Mouse (Mus musculus) embryo, embryonic 11 days (tissue): Measurements from ENCODE around the gene Smdt1.

ENCODE experiments used
- DNase-seq: peaks from one replicate; pipeline ENCODE4 v3.0.0-alpha.2; 2015

Gene Smdt1

GRCm38 (mm10) chr15:82338593-82339112, at the start of gene Smdt1, which contains the start of the genes Naga and Pheta2:
TSS of gene Smdt1 (plus strand) at chr15:82338959.
TSS of gene Naga (minus strand) at chr15:82338925.
TSS of gene Pheta2 (plus strand) at chr15:82338942.
- peak; percentile 98 for DNase-seq

GRCm38 (mm10) chr15:82290252-82290651, 48.5 kb upstream of the Smdt1 start:
- no peak for DNase-seq

GRCm38 (mm10) chr15:82292851-82293250, 45.9 kb upstream of the Smdt1 start:
- no peak for DNase-seq

- DNase-seq: peak; percentile 85
Measured at GRCm38 (mm10) chr15:82293271-82293711, 45.5 kb upstream of the Smdt1 start.

- peak; percentile 71 for DNase-seq
Measured at GRCm38 (mm10) chr15:82294059-82294458, 44.7 kb upstream of the Smdt1 start.

GRCm38 (mm10) chr15:82298764-82299561, 39.8 kb upstream of the Smdt1 start, which contains the start of gene Wbp2nl:
TSS of gene Wbp2nl (plus strand) at chr15:82298954.
- DNase-seq: no peak

GRCm38 (mm10) chr15:82307107-82307506, 31.7 kb upstream of the Smdt1 start:
- no peak for DNase-seq

- no peak for DNase-seq
Measured at GRCm38 (mm10) chr15:82308416-82308815, 30.3 kb upstream of the Smdt1 start.

- no peak for DNase-seq
Measured at GRCm38 (mm10) chr15:82317839-82318238, 20.9 kb upstream of the Smdt1 start.

GRCm38 (mm10) chr15:82319613-82320012, 19.1 kb upstream of the Smdt1 start:
- DNase-seq: no peak

- DNase-seq: no peak
Measured at GRCm38 (mm10) chr15:82322195-82322594, 16.6 kb upstream of the Smdt1 start.

- DNase-seq: no peak
Measured at GRCm38 (mm10) chr15:82325382-82325781, 13.4 kb upstream of the Smdt1 start.

GRCm38 (mm10) chr15:82335194-82335593, 3.6 kb upstream of the Smdt1 start:
- no peak for DNase-seq

GRCm38 (mm10) chr15:82336629-82337028, 2.1 kb upstream of the Smdt1 start:
- no peak for DNase-seq

GRCm38 (mm10) chr15:82337875-82338274, 884 bp upstream of the Smdt1 start:
- no peak for DNase-seq

- DNase-seq: no peak
Measured at GRCm38 (mm10) chr15:82339150-82339549, 391 bp downstream of the Smdt1 start.

GRCm38 (mm10) chr15:82339634-82340254, 985 bp downstream of the Smdt1 start:
- no peak for DNase-seq

- no peak for DNase-seq
Measured at GRCm38 (mm10) chr15:82340414-82341035, 1.8 kb downstream of the Smdt1 start.

- peak; percentile 64 for DNase-seq
Measured at GRCm38 (mm10) chr15:82341036-82341501, 2.3 kb downstream of the Smdt1 start.

GRCm38 (mm10) chr15:82341675-82342542, 3.1 kb downstream of the Smdt1 start:
- no peak for DNase-seq

- no peak for DNase-seq
Measured at GRCm38 (mm10) chr15:82342543-82342935, 3.8 kb downstream of the Smdt1 start.
